Mouse (Mus musculus): ENCODE results near the gene Ugt8a.

DNA sequence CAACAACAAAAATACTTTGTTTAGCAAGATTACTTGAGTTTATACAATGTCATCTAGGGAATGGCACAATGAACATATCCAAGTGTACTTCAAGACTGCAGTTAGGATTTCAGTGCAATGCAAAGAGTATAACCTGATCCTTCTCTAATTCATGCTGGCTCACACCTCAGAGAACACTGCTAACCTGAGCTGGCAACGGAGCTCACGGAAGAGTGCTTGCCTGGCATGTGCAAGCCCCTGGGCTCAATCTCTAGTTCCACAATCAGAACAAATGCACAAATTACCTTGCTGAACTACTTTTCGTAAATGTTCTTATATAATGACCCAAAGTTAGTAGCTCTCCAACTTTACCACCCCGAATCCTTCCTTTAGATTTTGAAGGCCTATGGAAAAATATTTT is 68.5 kb downstream of the Ugt8a start:
- TF ChIP-seq CTCF (IDR thresholded peaks at IDR 0.05; ENCODE audit: insufficient read depth, low read length) (no peak), POLR2A (IDR thresholded peaks at IDR 0.05; ENCODE audit: borderline replicate concordance, extremely low read depth, low read depth, low read length) (no peak)

Measured in lung, adult 2 months (tissue).